Mouse (Mus musculus) left cerebral cortex, postnatal 4 days (tissue): ENCODE results near the gene Stk4. TPM values are rescaled to one million over a fixed set of nuclear protein-coding genes. Genes with fewer than 3 reads are reported as not detected.

ENCODE experiments used
- DNase-seq: peaks from one replicate; pipeline ENCODE4 v3.0.0-alpha.2; 2022
- intact Hi-C: fragments of 180-260 bp; cut with DNase I; formaldehyde crosslinking; loops from one replicate; pipeline ENCODE4 v1.15.1; 2025
- total RNA-seq, 2 experiments: library from RNA; stranded (reverse); gene quantifications; 2 replicates each; pipeline ENCODE4 v1.2.3; 2021

Stk4 gene
- total RNA-seq, 2 experiments from 2014 or later, result 31.8 to 38.8 TPM

DNA sequence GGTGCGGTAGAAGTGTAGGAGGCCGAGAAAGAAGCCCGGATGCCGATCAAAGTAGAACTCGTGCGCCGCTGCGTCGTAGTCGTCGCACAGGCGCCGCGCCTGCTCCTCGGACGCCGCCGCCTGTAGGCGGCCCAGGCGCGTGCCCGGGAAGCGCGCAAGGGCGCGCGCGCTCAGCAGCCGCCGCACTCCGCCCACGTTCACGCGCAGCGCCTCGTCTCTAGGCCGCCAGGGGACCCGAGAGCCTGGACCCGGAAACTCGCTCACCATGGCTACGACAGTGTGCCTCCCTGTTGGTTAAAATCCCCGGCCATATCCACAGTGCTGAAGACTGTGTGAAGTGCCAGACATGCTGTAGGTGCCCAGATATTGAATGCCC is 98.4 kb downstream of the Stk4 start:
- intact Hi-C loops, result no loop called here
- no peak for DNase-seq

DNA sequence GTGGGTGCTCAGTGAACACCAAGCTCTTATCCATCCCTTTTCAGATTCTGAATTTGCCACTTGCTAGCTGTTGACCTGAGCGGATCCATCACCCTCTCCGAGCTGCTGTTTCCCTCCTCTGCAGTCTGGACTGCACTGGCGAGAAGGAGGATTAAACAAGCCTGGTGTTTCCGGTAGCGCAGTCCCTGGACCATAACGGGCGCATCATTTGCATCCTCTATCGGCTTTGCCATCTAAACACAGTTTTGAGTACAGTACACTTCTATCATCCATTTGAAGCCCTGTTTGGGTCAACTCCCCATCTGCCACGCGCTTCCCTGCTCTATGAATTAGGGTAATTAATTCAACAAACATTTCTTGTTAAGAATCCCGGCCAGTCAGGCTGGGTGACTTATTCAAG is 100.2 kb downstream of the Stk4 start:
- intact Hi-C loops, result loop anchor here (10.0 kb wide), 1 partner anchor 174 kb away; no protein-coding TSS in a partner anchor
- DNase-seq, result no peak

DNA sequence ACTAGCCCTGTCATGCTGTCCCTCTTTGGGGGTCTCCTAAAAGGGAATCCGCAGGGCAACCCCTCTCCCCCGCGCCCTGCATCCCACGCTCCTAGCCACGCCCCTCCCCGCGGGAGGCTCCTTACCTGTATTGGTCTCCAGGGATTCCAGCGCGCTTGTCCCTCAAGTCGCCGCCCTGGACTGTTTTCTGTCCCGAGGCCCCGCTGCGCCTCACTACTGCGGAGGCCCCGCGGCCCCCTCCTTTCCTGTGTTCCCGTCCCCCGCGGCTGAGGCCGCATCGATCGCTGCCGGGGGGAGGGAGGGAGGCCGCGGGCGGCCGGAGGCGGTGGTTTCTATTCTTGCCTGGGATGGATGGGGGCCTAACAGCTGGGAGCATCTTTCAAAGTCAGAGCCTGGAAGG is 100.8 kb downstream of the Stk4 start, which contains the start of gene Kcns1:
Gene Kcns1 (minus strand): TSS at position 212 of the 400 bp plus-strand sequence.
- DNase-seq, result no peak
- intact Hi-C loops, result loop anchor here (10.0 kb wide), 1 partner anchor 174 kb away; no protein-coding TSS in a partner anchor

DNA sequence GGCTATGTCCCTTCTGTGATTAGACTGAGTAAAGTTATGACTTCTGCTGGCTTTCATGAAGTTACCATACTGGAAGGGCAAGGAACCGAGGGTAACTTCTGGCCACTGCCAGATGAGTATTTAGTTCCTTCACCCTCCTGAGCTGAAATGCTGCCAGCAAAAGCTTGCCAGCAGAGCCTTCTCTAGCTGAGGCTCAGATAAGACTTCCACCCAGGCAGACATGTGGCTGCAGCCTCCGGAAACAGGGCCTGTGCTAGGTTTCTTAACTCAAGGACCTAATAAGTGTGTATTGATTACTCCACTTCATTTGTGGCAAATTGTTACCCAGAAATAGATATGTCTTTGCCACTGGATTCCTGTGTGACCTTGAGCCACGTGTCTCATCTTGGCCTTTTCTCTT is 103.3 kb downstream of the Stk4 start:
- intact Hi-C loops, result loop anchor here (10.0 kb wide), 1 partner anchor 171 kb away; no protein-coding TSS in a partner anchor
- no peak for DNase-seq

DNA sequence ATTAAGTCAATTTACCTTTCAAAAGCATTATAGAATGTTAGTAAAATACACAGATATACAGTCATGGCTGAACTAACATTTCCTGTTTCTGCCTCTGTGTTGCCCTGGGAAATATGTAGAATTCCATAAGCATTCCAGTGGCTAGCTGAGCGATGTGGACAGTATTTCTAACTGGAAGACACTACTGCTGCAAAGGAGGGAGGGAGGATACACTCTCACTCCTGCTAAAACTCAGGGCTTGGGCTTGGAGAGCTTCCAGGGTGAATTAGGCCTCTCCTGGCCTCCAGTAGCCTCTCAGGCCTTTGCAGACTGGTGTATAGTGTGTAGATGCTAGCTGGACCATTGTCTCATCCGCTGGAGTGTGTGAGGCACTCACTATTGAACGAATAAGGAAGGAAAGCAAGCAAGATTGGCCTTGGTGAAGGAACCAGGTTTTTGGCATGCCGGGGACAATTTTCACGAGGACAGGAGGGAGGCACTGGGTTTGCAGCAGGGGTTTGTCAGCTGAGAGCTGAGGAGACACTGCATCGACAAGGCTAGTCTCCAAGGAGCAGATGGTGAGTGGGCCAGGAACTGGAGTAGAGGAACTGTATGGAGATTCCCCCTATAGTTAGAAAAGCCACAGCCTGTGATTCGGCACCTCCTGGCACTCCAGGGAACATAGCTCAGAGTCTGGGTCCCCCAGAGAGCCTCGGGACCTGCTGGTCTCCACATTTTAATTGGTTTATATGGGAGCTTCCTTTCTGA is 104.7 kb downstream of the Stk4 start:
- intact Hi-C loops, result loop anchor here (10.0 kb wide), 1 partner anchor 170 kb away; no protein-coding TSS in a partner anchor
- DNase-seq, result no peak

DNA sequence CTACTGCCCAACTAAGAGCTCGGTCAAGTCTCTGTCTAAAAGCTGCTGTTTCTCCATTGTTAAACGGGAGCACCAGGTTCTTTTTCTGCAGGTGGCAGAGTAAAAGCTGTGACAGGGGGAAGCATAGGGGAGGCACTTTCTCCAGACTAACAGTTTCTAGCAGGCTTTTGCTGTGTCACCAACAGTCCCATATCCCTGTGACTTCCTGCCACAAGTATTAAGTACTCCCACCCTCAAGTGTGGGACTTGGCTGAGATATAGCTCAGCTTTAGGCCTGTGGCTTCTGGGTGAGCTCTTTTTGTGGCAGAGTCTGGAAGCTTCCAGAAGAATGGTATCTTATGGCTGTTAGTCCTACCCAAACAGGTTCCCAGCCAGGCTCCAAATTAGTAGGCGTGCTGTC is 105.7 kb downstream of the Stk4 start:
- DNase-seq, result no peak
- intact Hi-C loops, result loop anchor here (10.0 kb wide), 1 partner anchor 169 kb away; no protein-coding TSS in a partner anchor

DNA sequence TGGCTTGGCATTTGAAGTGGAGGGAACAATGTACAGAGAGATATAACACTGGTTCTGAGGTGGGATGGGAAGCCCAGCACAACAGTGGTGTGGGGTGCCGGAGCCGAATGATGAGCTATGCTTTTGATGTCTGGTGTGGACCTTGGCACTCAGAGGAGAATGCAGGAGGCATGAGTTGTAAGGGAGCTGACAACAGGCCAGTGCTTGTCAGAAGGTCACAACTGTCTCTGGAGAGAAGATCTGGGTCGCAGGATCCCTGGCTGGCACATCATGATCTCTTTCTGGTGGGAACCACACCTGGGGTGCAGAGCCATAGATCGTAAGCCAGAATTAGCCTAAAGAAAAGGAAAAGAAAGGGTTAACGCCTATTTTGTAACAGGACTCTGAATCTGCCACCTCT is 107.7 kb downstream of the Stk4 start:
- intact Hi-C loops, result loop anchor here (10.0 kb wide), 1 partner anchor 167 kb away; no protein-coding TSS in a partner anchor
- no peak for DNase-seq

DNA sequence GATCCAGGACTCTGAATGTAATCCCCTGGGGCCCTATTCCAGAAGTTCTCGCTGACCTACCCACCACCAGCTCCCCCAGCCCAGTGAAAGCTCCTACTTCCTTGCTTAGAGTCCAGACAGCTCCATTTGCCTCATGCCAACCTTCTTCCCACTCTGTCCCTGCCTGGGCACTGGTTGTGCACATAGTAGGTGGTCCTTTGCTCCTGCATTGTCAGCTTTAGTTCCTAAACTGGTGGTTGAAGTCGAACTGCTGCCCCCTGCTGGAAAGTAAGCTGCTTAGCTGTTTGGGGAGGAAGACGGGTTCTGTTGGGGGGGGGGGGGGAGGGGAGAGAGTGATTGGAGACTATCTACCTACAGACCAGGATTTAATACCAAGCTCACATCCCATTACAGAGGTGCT is 110.0 kb downstream of the Stk4 start:
- intact Hi-C loops, result no loop called here
- no peak for DNase-seq

DNA sequence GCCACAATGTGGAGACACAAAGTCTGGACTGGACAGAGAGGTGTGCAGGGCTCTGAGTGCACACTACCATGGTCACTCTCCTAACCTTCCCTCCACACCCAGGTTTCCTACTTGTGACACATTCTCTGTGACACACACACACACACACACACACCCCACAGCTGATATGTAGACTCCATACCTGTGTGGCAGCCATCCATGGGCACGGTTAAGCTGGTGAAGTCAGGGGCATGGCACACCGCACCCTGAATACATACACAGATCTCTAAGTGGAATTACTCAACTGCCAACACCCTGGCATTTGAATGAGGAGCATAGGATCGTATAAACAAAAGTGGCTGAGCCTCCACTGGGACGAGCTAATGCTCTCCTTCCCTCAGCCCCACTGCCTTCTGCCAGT is 110.6 kb downstream of the Stk4 start:
- intact Hi-C loops, result no loop called here
- DNase-seq, result no peak

DNA sequence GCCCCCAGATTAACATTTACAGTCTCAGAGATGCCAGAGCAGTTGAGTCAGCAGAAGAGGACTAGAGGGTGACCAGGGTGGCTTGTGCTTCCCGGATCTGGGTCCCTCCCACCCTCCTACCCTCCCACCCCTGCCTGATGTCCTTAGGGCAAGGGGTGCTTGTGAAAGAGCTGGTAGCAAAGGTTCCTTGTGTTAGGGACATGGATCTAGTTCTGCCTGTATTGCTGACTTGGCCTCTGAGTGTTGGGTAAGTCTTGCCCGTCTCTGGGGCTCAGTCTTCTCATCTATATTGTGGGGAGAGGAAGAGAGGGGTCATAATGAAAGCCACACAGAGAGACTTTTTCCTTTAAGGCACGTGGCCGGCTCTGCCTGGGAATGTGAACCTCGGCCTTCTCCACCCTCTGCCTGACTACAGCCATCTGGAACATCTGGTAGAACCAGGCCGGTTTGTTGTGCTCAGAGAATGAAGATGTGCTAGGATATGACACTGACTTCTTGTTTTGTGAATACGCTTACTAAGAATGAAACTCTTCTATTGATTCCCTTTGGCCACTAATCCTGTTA is 112.7 kb downstream of the Stk4 start, which contains the start of gene Wfdc5:
Gene Wfdc5 (minus strand): TSS at position 51 of the 564 bp plus-strand sequence.
- no peak for DNase-seq
- intact Hi-C loops, result no loop called here

DNA sequence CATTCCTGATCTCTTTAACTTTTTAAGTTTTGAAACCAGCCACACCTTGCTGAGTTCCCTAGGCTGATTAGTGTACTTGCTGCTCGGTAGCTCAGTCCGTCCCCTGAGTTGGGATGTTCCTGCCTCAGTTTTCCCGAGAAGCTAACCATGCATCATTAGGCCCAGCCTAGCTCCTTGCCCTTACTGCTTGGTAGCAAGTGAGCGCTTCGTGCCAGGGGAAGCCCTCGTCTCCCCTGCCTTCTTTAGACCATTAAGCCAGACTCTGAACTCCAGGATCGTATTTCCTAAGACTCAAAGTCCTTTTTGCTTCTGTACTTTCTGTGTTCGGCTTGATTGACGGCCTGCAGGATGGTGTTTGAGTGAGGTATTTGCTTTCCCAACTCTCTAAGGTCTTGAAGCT is 113.2 kb downstream of the Stk4 start:
- intact Hi-C loops, result no loop called here
- no peak for DNase-seq

DNA sequence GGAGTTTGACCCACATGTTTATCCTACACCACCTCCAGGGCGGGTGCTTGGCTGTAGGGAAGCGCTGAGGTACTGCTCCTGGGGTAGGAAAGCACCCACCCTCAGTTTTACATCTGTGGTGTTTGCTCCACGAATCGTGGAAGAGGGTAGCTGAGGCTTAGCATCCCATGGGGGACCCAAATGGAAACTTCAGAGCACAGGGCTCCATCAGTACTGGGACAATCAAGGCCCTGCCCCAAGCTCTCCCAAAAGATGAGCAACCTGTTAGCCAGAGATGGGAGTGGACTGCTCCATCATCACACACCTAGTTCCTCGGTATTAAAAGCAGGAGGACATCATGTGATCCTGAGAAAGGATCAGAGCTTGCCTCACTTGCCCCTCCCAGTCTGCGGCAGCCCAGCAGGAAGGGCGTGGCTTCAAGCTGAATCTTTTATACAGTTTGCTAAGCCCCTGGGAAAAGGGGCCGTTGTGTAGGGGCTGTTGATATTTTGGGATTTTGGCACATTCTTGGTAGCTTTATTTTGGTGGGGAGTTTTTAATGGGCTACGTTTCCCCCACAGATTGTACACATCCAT is 114.1 kb downstream of the Stk4 start:
- intact Hi-C loops, result no loop called here

DNA sequence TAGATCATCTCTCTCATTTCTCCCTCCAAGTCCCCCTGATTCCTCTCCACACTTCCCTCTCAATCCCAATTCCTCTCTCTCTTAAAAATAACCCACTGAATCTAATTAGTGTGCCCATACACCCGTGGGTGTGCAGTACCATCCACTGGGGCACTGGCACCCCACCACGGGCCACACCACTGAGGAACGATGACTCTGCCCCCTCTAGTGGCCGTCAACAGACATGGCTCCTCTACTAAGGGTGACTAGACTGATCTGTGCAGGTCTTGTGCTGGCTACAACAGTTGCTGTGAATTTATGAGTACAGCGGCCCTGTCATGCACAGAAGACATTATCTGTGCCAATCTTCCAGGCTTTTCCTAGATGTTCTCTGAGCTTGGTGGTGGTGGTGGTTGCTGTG is 118.6 kb downstream of the Stk4 start:
- no peak for DNase-seq
- intact Hi-C loops, result no loop called here

More for the DNA sequence above, 114.1 kb downstream of the Stk4 start:
- no peak for DNase-seq

DNA sequence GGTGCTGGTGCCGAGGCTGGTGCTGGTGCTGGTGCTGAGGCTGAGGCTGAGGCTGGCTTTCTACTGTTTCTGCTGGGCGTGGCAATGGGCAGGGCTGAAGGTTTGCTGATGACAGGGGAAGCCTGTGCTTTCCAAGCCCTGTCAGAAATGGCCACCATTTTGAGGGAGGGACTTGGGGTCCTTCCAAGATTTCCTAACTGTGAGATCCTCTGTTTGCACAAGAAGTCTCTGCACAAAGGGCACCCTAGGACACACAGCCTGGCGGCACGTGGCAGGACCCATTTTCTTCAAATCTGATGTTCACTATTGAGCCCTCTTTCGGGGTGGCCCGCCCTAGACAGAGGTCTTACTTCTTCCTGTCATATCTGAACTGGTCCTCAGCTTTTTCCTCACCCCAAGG is 120.5 kb downstream of the Stk4 start, which contains the start of gene Wfdc12:
Gene Wfdc12 (minus strand): TSS at position 33 of the 400 bp plus-strand sequence.
- intact Hi-C loops, result no loop called here
- no peak for DNase-seq

DNA sequence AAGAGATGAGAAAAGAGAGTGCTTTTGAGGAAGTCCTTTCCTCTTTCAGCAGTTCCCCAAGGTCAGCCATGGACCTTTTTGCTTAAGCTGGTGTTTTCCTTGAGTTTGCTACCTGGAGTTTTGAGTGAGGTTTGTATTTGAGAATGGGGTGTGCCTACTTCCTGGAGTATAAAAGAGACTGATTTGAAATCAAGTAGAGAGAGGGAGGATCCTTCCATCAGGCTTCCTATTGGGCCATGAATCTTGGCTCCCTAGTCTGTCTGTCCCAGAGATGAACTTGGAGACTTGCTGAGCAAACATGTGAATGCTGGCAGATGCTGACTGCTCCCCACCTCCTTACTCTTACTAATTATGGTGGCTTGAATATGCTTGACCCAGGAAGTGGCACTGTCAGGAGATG is 122.2 kb downstream of the Stk4 start:
- no peak for DNase-seq
- intact Hi-C loops, result no loop called here

DNA sequence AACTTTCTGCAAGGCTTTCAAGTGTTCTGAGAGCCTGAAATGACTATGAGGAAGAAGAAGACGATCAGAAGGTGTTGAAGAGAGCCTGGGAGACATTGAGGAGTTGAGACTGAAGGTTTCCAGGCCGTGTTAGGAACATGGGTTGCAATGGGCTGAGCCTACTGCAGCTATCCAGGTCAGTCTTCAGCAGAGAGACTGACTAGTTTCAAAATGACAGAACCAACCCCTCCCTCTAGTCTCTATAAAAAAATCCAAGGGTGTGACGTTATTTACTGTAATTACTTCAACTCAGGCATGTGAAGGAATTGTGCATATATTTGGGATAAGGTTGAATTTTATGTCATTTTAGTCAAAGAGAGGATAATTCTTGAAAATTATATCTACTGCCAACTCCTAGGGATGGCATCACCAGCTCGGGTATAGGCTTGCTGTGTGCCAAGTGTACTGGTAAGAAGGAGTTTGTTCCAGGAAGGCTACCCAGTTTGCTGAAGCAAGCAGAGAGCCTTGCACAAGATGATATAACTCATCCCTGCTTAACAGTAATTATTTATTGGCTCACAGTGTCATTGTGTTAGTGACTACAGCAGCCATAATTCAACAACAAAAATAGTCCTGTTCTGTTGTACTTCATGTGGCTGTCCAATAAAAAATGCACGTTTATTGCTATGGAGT is 125.0 kb downstream of the Stk4 start:
- intact Hi-C loops, result no loop called here
- no peak for DNase-seq

DNA sequence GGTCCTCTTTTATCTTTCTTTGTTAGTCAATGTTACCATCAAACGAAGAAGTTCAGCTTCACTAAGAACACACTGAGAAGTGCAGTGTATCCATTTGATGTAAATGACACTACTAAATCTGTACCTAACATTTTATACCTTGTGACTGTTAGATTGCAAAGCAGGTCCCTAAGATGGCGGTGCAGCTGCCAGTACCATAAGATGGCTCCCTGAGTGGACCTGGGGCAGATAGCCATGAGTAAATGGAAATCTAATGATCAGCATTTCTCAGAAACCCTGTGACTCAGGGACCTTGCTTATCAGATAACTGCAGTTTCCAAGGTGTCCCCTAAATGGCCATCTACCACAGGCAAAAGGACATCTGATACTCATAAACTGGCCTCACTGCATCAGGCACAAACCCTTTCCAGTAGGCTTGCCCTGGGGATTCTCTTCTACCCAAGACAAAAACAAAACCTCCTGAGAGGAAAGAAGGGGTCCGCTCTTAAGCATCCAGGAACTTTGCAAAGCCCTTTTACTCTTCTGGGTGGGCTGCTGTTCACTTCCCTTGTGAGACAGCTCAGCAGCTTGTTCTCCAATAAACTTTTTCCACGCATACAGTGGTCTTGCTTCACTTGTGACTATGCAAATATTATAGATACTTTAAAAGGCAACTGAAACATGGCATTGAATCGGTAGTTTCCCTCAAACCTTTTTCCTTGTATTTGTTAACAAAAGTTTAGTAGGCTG is 126.0 kb downstream of the Stk4 start:
- intact Hi-C loops, result no loop called here

DNA sequence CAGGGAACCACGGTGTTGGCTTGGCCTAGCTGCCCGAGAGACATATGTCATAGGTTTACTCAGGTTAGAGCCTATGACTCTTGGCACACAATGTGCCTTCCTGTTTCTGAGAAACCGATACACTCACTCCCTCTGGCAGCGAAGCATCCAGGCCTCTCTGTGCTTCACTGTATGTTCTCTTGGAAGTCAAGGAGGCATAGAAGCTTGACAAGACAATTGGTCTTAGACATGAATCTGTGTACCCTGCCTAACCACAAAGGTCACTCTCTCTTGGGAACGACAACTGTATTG is 126.5 kb downstream of the Stk4 start:
- intact Hi-C loops, result no loop called here
- no peak for DNase-seq

More for the DNA sequence above, 126.0 kb downstream of the Stk4 start:
- no peak for DNase-seq

DNA sequence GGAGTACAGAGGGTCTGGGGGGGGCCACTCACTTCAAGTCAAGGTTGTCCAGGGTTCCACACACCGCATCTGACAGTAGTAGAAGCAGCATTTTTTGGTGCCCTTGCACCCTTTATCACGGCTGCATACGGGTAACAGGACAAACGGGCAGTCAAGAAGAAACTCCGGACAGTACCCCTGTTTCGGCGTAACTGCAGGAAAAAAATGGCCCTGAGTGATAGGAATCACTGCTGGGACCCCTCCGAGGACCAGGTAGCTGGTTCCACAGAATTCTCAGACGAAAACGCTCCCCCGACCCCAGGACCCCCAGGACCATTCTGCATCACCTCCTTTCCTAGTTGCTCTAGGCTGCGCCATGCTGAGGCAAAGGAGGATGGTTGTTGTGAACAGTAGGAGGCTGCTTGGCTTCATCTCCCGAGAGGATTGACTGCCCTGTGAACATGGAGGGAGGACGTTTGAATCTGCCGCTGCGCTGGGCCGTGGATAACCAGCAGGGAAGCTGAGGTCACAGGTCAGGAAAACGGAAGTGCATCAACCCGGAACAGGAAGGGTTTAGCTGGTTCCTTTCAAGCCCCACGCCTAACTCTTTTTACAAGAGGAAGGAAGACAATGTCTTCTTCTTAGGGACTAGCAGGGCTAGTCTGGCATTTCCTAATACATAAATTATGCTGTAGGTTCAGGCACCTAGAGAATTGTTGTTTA is 129.7 kb downstream of the Stk4 start, which contains the start of gene Wfdc15a:
Gene Wfdc15a (minus strand): TSS at position 505 of the 702 bp plus-strand sequence.
- intact Hi-C loops, result no loop called here
- no peak for DNase-seq
